Mouse (Mus musculus): Measurements from ENCODE around the gene Smap2. TPM values are rescaled to one million over a fixed set of nuclear protein-coding genes. Genes with fewer than 3 reads are reported as not detected.

The Smap2 gene
- total and polyA plus RNA-seq, 3 experiments: 26.7 to 49.6 (median 44.2) TPM

DNA sequence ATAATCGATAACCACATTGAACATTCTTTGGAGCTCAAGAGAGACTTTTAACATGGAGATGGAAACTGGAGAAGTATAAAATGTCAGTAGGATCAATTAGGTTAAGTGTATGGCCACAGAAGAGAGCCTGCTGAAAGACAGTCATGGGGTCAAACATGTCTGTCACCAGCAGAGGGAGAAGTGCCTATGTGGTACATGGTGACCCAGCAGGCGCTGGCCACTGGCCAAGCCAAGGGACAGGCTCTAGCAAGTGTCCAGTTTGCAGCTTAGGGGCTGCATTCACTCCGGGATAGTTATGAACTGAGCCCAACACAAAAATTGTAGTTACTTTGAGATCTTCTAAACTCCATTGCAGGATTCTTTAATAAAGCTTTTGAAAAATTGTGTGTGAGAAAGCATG, 88.4 kb downstream of the Smap2 start:
- DNase-seq: no peak
- no peak overlapping the region for H3K4me3 ChIP-seq
- H3K27ac ChIP-seq: no peak overlapping the region
- intact Hi-C loops (cut with DNase I): no loop called here
- no peaks in the 10 kb centered on the region; the same call in 1 of the 2 replicates for H3K4me1 ChIP-seq (ENCODE audit: control insufficient read depth, insufficient read depth, low read length)
- H3K36me3 ChIP-seq (ENCODE audit: control insufficient read depth, insufficient read depth, low read length): peaks cover 2% of the 10 kb centered on the region; the same call in 1 of the 2 replicates
- H3K79me2 ChIP-seq (replicated peaks; ENCODE audit: control insufficient read depth, insufficient read depth, low read length): no peaks in the 10 kb centered on the region
- WGBS: 85% methylated on average over 3 of the region's 3 CpGs
- no peak overlapping the region for H3K9ac ChIP-seq (ENCODE audit: low read depth, low read length)
- no peaks in the 10 kb centered on the region for H3K27me3 ChIP-seq (ENCODE audit: control insufficient read depth, insufficient read depth, low read length)
- TF ChIP-seq POLR2A (IDR thresholded peaks at IDR 0.05; ENCODE audit: insufficient read depth, low read depth, low read length) (no peak), CTCF (IDR thresholded peaks at IDR 0.05) (peak; percentile 27)

DNA sequence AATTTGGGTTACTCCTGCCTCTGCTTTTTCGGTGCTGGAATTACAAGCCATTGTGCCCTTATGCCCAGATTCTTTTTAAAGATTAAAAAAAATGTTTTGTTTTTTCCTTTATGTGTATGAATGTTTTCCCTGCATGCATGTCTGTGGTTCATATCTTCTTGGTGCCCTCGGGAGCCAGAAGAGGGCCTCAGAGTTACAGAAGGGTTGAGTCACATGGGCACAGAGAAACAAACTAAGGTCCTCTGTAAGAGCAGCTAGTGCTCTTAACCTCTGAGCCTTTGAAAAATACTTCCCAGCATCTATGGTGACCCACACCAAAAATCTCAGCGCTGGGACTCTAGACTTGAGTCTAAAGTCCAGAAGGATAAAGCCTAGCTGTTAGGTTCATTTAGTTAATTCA, 91.7 kb downstream of the Smap2 start:
- TF ChIP-seq EP300 (IDR thresholded peaks at IDR 0.05; ENCODE audit: insufficient read depth, low read depth, low read length) (no peak), POLR2A (IDR thresholded peaks at IDR 0.05; ENCODE audit: insufficient read depth, low read depth, low read length) (no peak), CTCF (IDR thresholded peaks at IDR 0.05) (peak; percentile 55)
- H3K27me3 ChIP-seq (ENCODE audit: control insufficient read depth, insufficient read depth, low read length): no peaks in the 10 kb centered on the region
- 0 out of 2 replicates have a peak overlapping the region, but pooled peaks have one; percentile 9 for H3K9ac ChIP-seq (ENCODE audit: low read depth, low read length)
- H3K36me3 ChIP-seq (ENCODE audit: control insufficient read depth, insufficient read depth, low read length): peaks cover 2% of the 10 kb centered on the region; the same call in 1 of the 2 replicates
- no peaks in the 10 kb centered on the region for H3K79me2 ChIP-seq (replicated peaks; ENCODE audit: control insufficient read depth, insufficient read depth, low read length)
- peak; percentile 25 to 35 for DNase-seq
- 12% methylated on average over 3 of the region's 3 CpGs for WGBS
- H3K4me3 ChIP-seq: peak overlapping the region; percentile 61
- H3K4me1 ChIP-seq (ENCODE audit: control insufficient read depth, insufficient read depth, low read length): no peaks in the 10 kb centered on the region; the same call in 1 of the 2 replicates
- peak overlapping the region; percentile 82 for H3K27ac ChIP-seq
- intact Hi-C loops (cut with DNase I): loop anchor here (1.0 kb wide), 1 partner anchor 26 kb away; the partner anchor contains the start of gene Zfp69

GRCm38 (mm10) chr4:120924554-120925299, 92.3 kb downstream of the Smap2 start, which contains the start of gene Exo5:
TSS of gene Exo5 (minus strand) at chr4:120925017.
- H3K4me1 ChIP-seq (ENCODE audit: control insufficient read depth, insufficient read depth, low read length): no peaks in the 10 kb centered on the region; the same call in 1 of the 2 replicates

GRCm38 (mm10) chr4:120921461-120921860, 95.6 kb downstream of the Smap2 start:
- H3K27ac ChIP-seq: no peak overlapping the region
- no peaks in the 10 kb centered on the region; the same call in 1 of the 2 replicates for H3K4me1 ChIP-seq (ENCODE audit: control insufficient read depth, insufficient read depth, low read length)
- no peak for DNase-seq
- H3K4me3 ChIP-seq: no peak overlapping the region
- peaks cover 2% of the 10 kb centered on the region; the same call in 1 of the 2 replicates for H3K36me3 ChIP-seq (ENCODE audit: control insufficient read depth, insufficient read depth, low read length)
- WGBS: 92% methylated on average over 8 of the region's 8 CpGs
- no peak for TF ChIP-seq EP300 (IDR thresholded peaks at IDR 0.05; ENCODE audit: insufficient read depth, low read depth, low read length)
- no peak overlapping the region for H3K9ac ChIP-seq (ENCODE audit: low read depth, low read length)
- no peaks in the 10 kb centered on the region for H3K79me2 ChIP-seq (replicated peaks; ENCODE audit: control insufficient read depth, insufficient read depth, low read length)
- no peaks in the 10 kb centered on the region for H3K27me3 ChIP-seq (ENCODE audit: control insufficient read depth, insufficient read depth, low read length)
- intact Hi-C loops (cut with DNase I): no loop called here

More at GRCm38 (mm10) chr4:120924554-120925299, 92.3 kb downstream of the Smap2 start, which contains the start of gene Exo5:
- WGBS: under 1% methylated on average over 33 of the region's 33 CpGs
- peak; percentile 90 to 92 for DNase-seq
- Histone ChIP-seq H3K9ac (ENCODE audit: low read depth, low read length) (peak within 1 kb of the TSS; percentile 80), H3K27me3 (ENCODE audit: control insufficient read depth, insufficient read depth, low read length) (no peaks in the 10 kb centered on the region), H3K27ac (peak within 1 kb of the TSS; percentile 82), H3K36me3 (ENCODE audit: control insufficient read depth, insufficient read depth, low read length) (peaks cover 2% of the 10 kb centered on the region; the same call in 1 of the 2 replicates), H3K79me2 (replicated peaks; ENCODE audit: control insufficient read depth, insufficient read depth, low read length) (no peaks in the 10 kb centered on the region), H3K4me3 (peak within 1 kb of the TSS; percentile 61)
- TF ChIP-seq EP300 (IDR thresholded peaks at IDR 0.05; ENCODE audit: insufficient read depth, low read depth, low read length) (0 out of 2 replicates have a peak, but pooled peaks have one; percentile 24), POLR2A (IDR thresholded peaks at IDR 0.05; ENCODE audit: insufficient read depth, low read depth, low read length) (peak; percentile 98), CTCF (IDR thresholded peaks at IDR 0.05) (no peak)
- intact Hi-C loops (cut with DNase I): loop anchor here (1.0 kb wide), 1 partner anchor 27 kb away; the partner anchor contains the start of gene Zfp69

Small RNA genes within 50 kb of the gene (microRNA-seq; reads per million reads assigned to microRNA genes)
- 0 to 0.39 reads per million in 2 experiments for gene Mir7015

Other genes starting within 250 kb of the Smap2 start
- 10 to 100 TPM; 46.0 to 50.6 TPM for gene Nfyc, start 185.7 kb downstream of the Smap2 start, total RNA-seq (2021)
- gene Nfyc, start 185.7 kb downstream of the Smap2 start, polyA plus RNA-seq (2012; rRNA removed): 179 and 212 TPM in 2 replicates
- gene Rims3, start 162.4 kb downstream of the Smap2 start, total RNA-seq (2021): under 1 TPM; 0.05 TPM
- gene Rims3, start 162.4 kb downstream of the Smap2 start, polyA plus RNA-seq (2012; rRNA removed): 0.09 and 0.12 TPM in 2 replicates
- gene Exo5, start 92.2 kb downstream of the Smap2 start, total RNA-seq (2021): 1 to 10 TPM; 1.8 to 3.0 TPM
- gene Exo5, start 92.2 kb downstream of the Smap2 start, polyA plus RNA-seq (2012; rRNA removed): 1.6 and 2.3 TPM in 2 replicates
- gene Zfp69, start 65.5 kb downstream of the Smap2 start, total RNA-seq (2021): 1 to 10 TPM in 1 of 2 experiments, under 1 TPM in 1; 0.82 to 1.1 TPM
- gene Zfp69, start 65.5 kb downstream of the Smap2 start, polyA plus RNA-seq (2012; rRNA removed): 1.0 and 1.3 TPM in 2 replicates
- gene Col9a2, start 22.1 kb upstream of the Smap2 start, total RNA-seq (2021): not detected
- gene Col9a2, start 22.1 kb upstream of the Smap2 start, polyA plus RNA-seq (2012; rRNA removed): 0.06 and 0.31 TPM in 2 replicates
- 10 to 100 TPM; 24.4 to 24.8 TPM for gene Zmpste24, start 81.0 kb upstream of the Smap2 start, total RNA-seq (2021)
- gene Zmpste24, start 81.0 kb upstream of the Smap2 start, polyA plus RNA-seq (2012; rRNA removed): 17.1 and 29.1 TPM in 2 replicates
- not detected for gene Tmco2, start 92.0 kb upstream of the Smap2 start, total RNA-seq (2021)
- 0.16 and 0.44 TPM in 2 replicates for gene Tmco2, start 92.0 kb upstream of the Smap2 start, polyA plus RNA-seq (2012; rRNA removed)
- 10 to 100 TPM; 10.2 to 10.6 TPM for gene Rlf, start 197.8 kb upstream of the Smap2 start, total RNA-seq (2021)
- gene Rlf, start 197.8 kb upstream of the Smap2 start, polyA plus RNA-seq (2012; rRNA removed): 2.6 and 6.2 TPM in 2 replicates

Data from heart, adult 2 months (tissue).